Mouse (Mus musculus) brain, embryonic 14.5 days (tissue): ENCODE data around the gene Olfr385.

ENCODE experiments used
- CTCF ChIP-seq: fragments of 200-500 bp; IDR thresholded peaks from 2 replicates; pipeline ENCODE4 v1.5.1; 2012; ENCODE audit warnings: inconsistent platforms, mild to moderate bottlenecking, moderate library complexity, borderline replicate concordance; ENCODE audit not compliant: insufficient read depth, insufficient read length; ENCODE audit errors: extremely low read depth
- POLR2A ChIP-seq: fragments of 200-500 bp; IDR thresholded peaks from 2 replicates; pipeline ENCODE4 v1.6.1; 2012; ENCODE audit warnings: mild to moderate bottlenecking, inconsistent platforms, borderline replicate concordance; ENCODE audit not compliant: poor library complexity, insufficient read depth, insufficient read length, severe bottlenecking; ENCODE audit errors: extremely low read depth

GRCm38 (mm10) chr11:73598294-73598693 lies 5.5 kb upstream of the Olfr385 start, which contains the start of gene Olfr384:
- no peak for TF ChIP-seq POLR2A
- TF ChIP-seq CTCF, result no peak
